Mouse (Mus musculus): ENCODE results near the gene Zfp772. TPM values are rescaled to one million over a fixed set of nuclear protein-coding genes. Genes with fewer than 3 reads are reported as not detected.
A peak's percentile ranks its signal among the peaks of the same experiment; 100 is the strongest.
"Not testable (repeated sequence)": the region's sequence is repeated elsewhere in the genome, so short reads cannot be mapped to it uniquely, and the experiment has no call there.

The Zfp772 gene
- polyA plus RNA-seq (2016; fragmentation: Nextera tagmentation; extraction: Ambion mirVana), result 9.0 and 9.4 TPM in 2 replicates

- not testable (repeated sequence) for H3K27me3 ChIP-seq (ENCODE audit: poor library complexity, severe bottlenecking); DNase-seq (ENCODE audit: extremely low spot score, low spot score); H3K27ac ChIP-seq; H3K9me3 ChIP-seq; H3K4me1 ChIP-seq
- 3% methylated on average over 24 of the region's 24 CpGs for WGBS
- Histone ChIP-seq H3K36me3 (replicated peaks) (peaks cover 16% of the 10 kb centered on the region), H3K4me3 (peak within 1 kb of the TSS; percentile 56)
Observed at GRCm38 (mm10) chr7:7209313-7210151, at the start of gene Zfp772. Gene Zfp772, minus strand, starts transcription at chr7:7209998.

DNA sequence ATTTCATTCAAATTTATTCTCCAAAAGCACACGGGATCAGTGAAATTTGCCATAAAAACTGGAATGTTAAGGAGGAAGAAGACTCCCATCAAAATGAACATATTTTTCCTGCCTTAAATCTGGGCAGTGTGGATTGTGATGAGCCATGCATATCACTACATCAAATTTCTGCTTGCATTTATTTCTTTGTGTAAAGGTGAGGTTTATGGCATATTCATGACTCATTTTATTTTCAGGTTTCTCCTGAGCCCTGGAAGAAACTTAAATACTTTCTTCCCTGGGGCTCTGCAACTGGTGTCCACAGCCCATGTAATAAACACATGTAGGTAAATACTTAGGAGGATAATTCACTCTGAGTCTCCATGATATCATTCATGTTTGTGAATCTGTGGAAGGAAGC lies 37.4 kb upstream of the Zfp772 start, which contains the start of gene Vmn2r29:
TSS of gene Vmn2r29 (minus strand) at position 101 of the 400 bp plus-strand sequence.
- not testable (repeated sequence) for H3K9me3 ChIP-seq; H3K4me3 ChIP-seq; H3K36me3 ChIP-seq (replicated peaks); H3K4me1 ChIP-seq; H3K27me3 ChIP-seq (ENCODE audit: poor library complexity, severe bottlenecking); DNase-seq (ENCODE audit: extremely low spot score, low spot score); H3K27ac ChIP-seq
- WGBS, result no CpG with 5 or more reads among the region's 1 CpGs

- H3K36me3 ChIP-seq (replicated peaks), result 0 out of 2 replicates have a peak, but pooled peaks cover 3% of the 10 kb centered on the region
- H3K4me3 ChIP-seq, result peak overlapping the region; percentile 60
- peak overlapping the region; percentile 80 for H3K27ac ChIP-seq
- 13% methylated on average over 18 of the region's 18 CpGs for WGBS
- no peaks in the 10 kb centered on the region for H3K9me3 ChIP-seq
- H3K27me3 ChIP-seq (ENCODE audit: poor library complexity, severe bottlenecking), result no peaks in the 10 kb centered on the region
- peak; percentile 75 for DNase-seq (ENCODE audit: extremely low spot score, low spot score)
- H3K4me1 ChIP-seq, result 0 out of 2 replicates have a peak, but pooled peaks cover 2% of the 10 kb centered on the region
Observed at GRCm38 (mm10) chr7:7188191-7188942, 21.4 kb downstream of the Zfp772 start.

- H3K27me3 ChIP-seq (ENCODE audit: poor library complexity, severe bottlenecking), result no peaks in the 10 kb centered on the region
- peaks cover 10% of the 10 kb centered on the region for H3K36me3 ChIP-seq (replicated peaks)
- no peak overlapping the region; the same call in 1 of the 2 replicates for H3K27ac ChIP-seq
- 0 out of 2 replicates have a peak, but pooled peaks cover 2% of the 10 kb centered on the region for H3K4me1 ChIP-seq
- DNase-seq (ENCODE audit: extremely low spot score, low spot score), result no peak
- WGBS, result 43% methylated on average over 13 of the region's 13 CpGs
- no peaks in the 10 kb centered on the region for H3K9me3 ChIP-seq
- peak overlapping the region; percentile 60 for H3K4me3 ChIP-seq
Observed at GRCm38 (mm10) chr7:7187417-7188190, 22.2 kb downstream of the Zfp772 start.

DNA sequence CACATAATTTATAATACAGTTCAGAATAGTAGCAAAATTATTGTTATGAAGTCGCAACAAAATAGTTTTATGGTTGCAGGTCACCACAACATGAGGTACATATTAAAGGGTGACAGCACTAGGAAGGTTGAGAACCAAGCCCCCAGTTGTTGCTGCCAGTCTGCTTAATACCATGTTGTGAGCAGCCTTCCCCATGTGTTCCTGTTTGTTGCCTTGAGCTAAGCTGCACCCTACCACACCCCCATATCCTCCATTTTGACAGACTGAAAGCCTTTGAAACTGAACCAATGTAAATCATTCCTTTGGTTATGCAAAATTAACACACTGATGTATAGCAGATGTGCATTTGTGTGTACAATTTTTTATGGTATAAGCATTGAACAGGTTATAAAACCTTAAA lies 23.9 kb downstream of the Zfp772 start:
- Histone ChIP-seq H3K4me3 (no peak overlapping the region), H3K9me3 (no peaks in the 10 kb centered on the region), H3K27me3 (ENCODE audit: poor library complexity, severe bottlenecking) (no peaks in the 10 kb centered on the region), H3K27ac (no peak overlapping the region), H3K4me1 (0 out of 2 replicates have a peak, but pooled peaks cover 2% of the 10 kb centered on the region), H3K36me3 (replicated peaks) (peaks cover 27% of the 10 kb centered on the region)
- WGBS, result 88% methylated on average over 1 of the region's 1 CpGs
- DNase-seq (ENCODE audit: extremely low spot score, low spot score), result no peak

GRCm38 (mm10) chr7:7171227-7172147 lies 38.3 kb downstream of the Zfp772 start, which contains the start of gene Zfp418:
Gene Zfp418, plus strand, starts transcription at chr7:7171330.
- H3K27me3 ChIP-seq (ENCODE audit: poor library complexity, severe bottlenecking), result no peaks in the 10 kb centered on the region
- H3K4me1 ChIP-seq, result peaks cover 8% of the 10 kb centered on the region
- H3K27ac ChIP-seq, result peak within 1 kb of the TSS; percentile 82

More at GRCm38 (mm10) chr7:7171227-7172147, 38.3 kb downstream of the Zfp772 start, which contains the start of gene Zfp418:
- Histone ChIP-seq H3K36me3 (replicated peaks) (peaks cover 15% of the 10 kb centered on the region), H3K9me3 (no peaks in the 10 kb centered on the region; the same call in 1 of the 2 replicates), H3K4me3 (peak within 1 kb of the TSS; percentile 76)
- 2% methylated on average over 26 of the region's 26 CpGs for WGBS
- DNase-seq (ENCODE audit: extremely low spot score, low spot score), result peak; percentile 26

Other genes starting within 250 kb of the Zfp772 start
- gene Aurkc, start 214.7 kb downstream of the Zfp772 start, polyA plus RNA-seq (2016; fragmentation: Nextera tagmentation; extraction: Ambion mirVana), result not detected in 2 replicates
- 13.8 and 14.4 TPM in 2 replicates for gene Zfp954, start 88.5 kb downstream of the Zfp772 start, polyA plus RNA-seq (2016; fragmentation: Nextera tagmentation; extraction: Ambion mirVana)
- 4.4 and 5.4 TPM in 2 replicates for gene Zfp773, start 73.2 kb downstream of the Zfp772 start, polyA plus RNA-seq (2016; fragmentation: Nextera tagmentation; extraction: Ambion mirVana)
- gene Zfp418, start 38.7 kb downstream of the Zfp772 start, polyA plus RNA-seq (2016; fragmentation: Nextera tagmentation; extraction: Ambion mirVana), result 2.4 and 2.6 TPM in 2 replicates
- 0.20 TPM in 1 of 2 replicates, not detected in the other for gene Vmn2r29, start 37.3 kb upstream of the Zfp772 start, polyA plus RNA-seq (2016; fragmentation: Nextera tagmentation; extraction: Ambion mirVana)
- 1.1 and 1.5 TPM in 2 replicates for gene Gm45844, start 68.3 kb upstream of the Zfp772 start, polyA plus RNA-seq (2016; fragmentation: Nextera tagmentation; extraction: Ambion mirVana)
- 36.2 and 36.4 TPM in 2 replicates for gene Clcn4, start 90.9 kb upstream of the Zfp772 start, polyA plus RNA-seq (2016; fragmentation: Nextera tagmentation; extraction: Ambion mirVana)
- not detected in 2 replicates for gene Vmn2r30, start 127.6 kb upstream of the Zfp772 start, polyA plus RNA-seq (2016; fragmentation: Nextera tagmentation; extraction: Ambion mirVana)
- gene Gm45783, start 164.6 kb upstream of the Zfp772 start, polyA plus RNA-seq (2016; fragmentation: Nextera tagmentation; extraction: Ambion mirVana), result not detected in 2 replicates
- not detected in 2 replicates for gene Vmn2r31, start 189.7 kb upstream of the Zfp772 start, polyA plus RNA-seq (2016; fragmentation: Nextera tagmentation; extraction: Ambion mirVana)